ENCODE assay signal across 7 mouse cellular contexts in the genomic region with DNA sequence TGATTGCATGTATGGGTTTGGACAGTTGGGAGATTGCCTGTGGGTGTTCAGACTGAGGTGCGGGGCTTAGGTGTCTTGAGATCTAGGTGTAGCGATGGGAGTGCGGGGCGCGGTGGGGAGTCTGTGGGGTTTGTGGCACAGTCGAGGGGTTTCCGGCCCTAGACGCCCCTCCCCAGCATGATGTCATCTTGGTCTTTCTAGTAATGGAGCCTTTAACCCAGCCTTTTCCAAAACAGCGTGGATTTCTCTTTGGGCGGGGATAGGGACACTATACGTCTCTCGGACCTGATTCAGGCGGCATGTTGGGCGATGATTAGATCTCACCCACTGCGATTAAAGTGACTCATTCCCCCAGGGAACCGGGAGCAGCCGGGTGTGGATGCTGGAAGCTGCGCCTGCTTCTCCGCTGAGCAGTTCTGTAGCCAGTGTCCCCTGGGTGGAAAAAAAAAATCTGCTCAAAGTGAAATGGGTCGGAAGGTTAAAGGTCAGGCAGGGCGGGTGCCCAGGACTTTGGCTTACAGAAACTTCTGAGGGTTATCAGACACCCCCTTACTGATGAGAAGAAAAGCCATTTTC. TPM values are rescaled to one million over a fixed set of nuclear protein-coding genes. Genes with fewer than 3 reads are reported as not detected.
A peak's percentile ranks its signal among the peaks of the same experiment; 100 is the strongest.
DNase-seq lines count a peak whose midpoint lies in the region; ATAC-seq lines count a peak whose summit lies in the region.

No protein-coding gene starts in this region.

- H3K4me3 ChIP-seq in hindbrain, embryonic 13.5 days: peak overlapping the region; percentile 97

- 0 out of 2 replicates have a peak, but pooled peaks cover 3% of the 10 kb centered on the region for H3K27me3 ChIP-seq in hindbrain, embryonic 13.5 days

- peaks cover 41% of the 10 kb centered on the region for H3K4me1 ChIP-seq in hindbrain, embryonic 13.5 days (replicated peaks)

- ATAC-seq in hindbrain, embryonic 13.5 days (ENCODE audit: low FRiP score): peak; percentile 33

- H3K27ac ChIP-seq in hindbrain, embryonic 13.5 days: peak overlapping the region; percentile 94

- 1% methylated on average over 21 of the region's 21 CpGs for WGBS in hindbrain, embryonic 13.5 days

- DNase-seq in ZHBTc4 (ENCODE audit: low read depth, low spot score): peak; percentile 57
- peak; percentile 78 for DNase-seq in cerebellum, adult 9-11 months
- peak; percentile 25 to 31 for DNase-seq in frontal cortex, postnatal 14 days (ENCODE audit: low spot score in 2 of 2)
- DNase-seq in layer of hippocampus, postnatal 36 days: peak; percentile 45 to 47
- DNase-seq in lung, postnatal 4 days: peak; percentile 51 to 55
- peak; percentile 61 for DNase-seq in skeletal muscle tissue, adult 2 months (ENCODE audit: low read depth, low spot score)

- peaks cover 5% of the 10 kb centered on the region for H3K36me3 ChIP-seq in hindbrain, embryonic 13.5 days

- H3K9me3 ChIP-seq in hindbrain, embryonic 13.5 days: no peaks in the 10 kb centered on the region

- peak overlapping the region; percentile 97 for H3K9ac ChIP-seq in hindbrain, embryonic 13.5 days

- peak overlapping the region; percentile 86 for H3K4me2 ChIP-seq in hindbrain, embryonic 13.5 days

RNA-seq across cellular contexts. Expression of gene Ap2a2, which starts 1.0 kb away (rescaled TPM):
- 105 and 111 TPM in 2 replicates for polyA plus RNA-seq in hindbrain, embryonic 13.5 days (2015; fragmentation: Nextera tagmentation; extraction: Ambion mirVana)
- 100 to 1,000 TPM; 231 to 245 TPM for total RNA-seq in layer of hippocampus, postnatal 36 days (2021)

RNA-seq across cellular contexts. Expression of gene Chid1, which starts 23.3 kb away (rescaled TPM):
- polyA plus RNA-seq in hindbrain, embryonic 13.5 days (2015; fragmentation: Nextera tagmentation; extraction: Ambion mirVana): 36.6 and 45.5 TPM in 2 replicates
- total RNA-seq in layer of hippocampus, postnatal 36 days (2021): 10 to 100 TPM; 73.0 to 73.3 TPM

Comparison
In these comparisons a context has a peak if more than half of its experiments do, and no peak if none do; other contexts are left out.
1. Peak in every context shown above with its lines: DNase-seq, ATAC-seq, H3K4me3 ChIP-seq and H3K27ac ChIP-seq.
2. DNase-seq: peak in every context shown above with its lines; median percentile 78 in cerebellum, adult 9-11 months; 61 in skeletal muscle tissue, adult 2 months; 57 in ZHBTc4; 53 in lung, postnatal 4 days; 46 in layer of hippocampus, postnatal 36 days; 28 in frontal cortex, postnatal 14 days.